Mouse (Mus musculus) forebrain, embryonic 10.5 days (tissue): ENCODE measurements around the gene Snupn. TPM values are rescaled to one million over a fixed set of nuclear protein-coding genes. Genes with fewer than 3 reads are reported as not detected.
A peak's percentile ranks its signal among the peaks of the same experiment; 100 is the strongest.
"Not testable (repeated sequence)": the region's sequence is repeated elsewhere in the genome, so short reads cannot be mapped to it uniquely, and the experiment has no call there.

Source experiments
- DNase-seq: peaks from one replicate; pipeline ENCODE4 v3.0.0-alpha.2; 2017; ENCODE audit warnings: low spot score; ENCODE audit errors: extremely low spot score
- H3K27ac ChIP-seq: fragments of 300-500 bp; sonication (generic); 2 replicates; pipeline ENCODE4 v1.5.1; 2016; ENCODE audit warnings: mild to moderate bottlenecking
- H3K27me3 ChIP-seq: fragments of 300-500 bp; sonication (generic); 2 replicates; pipeline ENCODE4 v1.6.1; 2016; ENCODE audit warnings: mild to moderate bottlenecking; ENCODE audit not compliant: poor library complexity, severe bottlenecking
- H3K36me3 ChIP-seq: fragments of 300-500 bp; sonication (generic); replicated peaks from 2 replicates; pipeline ENCODE4 v1.6.1; 2016; ENCODE audit warnings: mild to moderate bottlenecking, moderate library complexity
- H3K4me1 ChIP-seq: fragments of 300-500 bp; sonication (generic); 2 replicates; pipeline ENCODE4 v1.6.1; 2016
- H3K4me3 ChIP-seq: fragments of 300-500 bp; sonication (generic); 2 replicates; pipeline ENCODE4 v1.5.1; 2016; ENCODE audit warnings: mild to moderate bottlenecking, moderate library complexity
- H3K9me3 ChIP-seq: fragments of 300-500 bp; sonication (generic); 2 replicates; pipeline ENCODE4 v1.6.1; 2016; ENCODE audit warnings: mild to moderate bottlenecking, moderate library complexity
- WGBS: fragments of 180-500 bp; shearing (Covaris S2); methylation state at CpG from one replicate; pipeline ENCODE4 v1.1.7; 2016; 5-methylcytosine and 5-hydroxymethylcytosine counted together
- polyA plus RNA-seq: library from polyadenylated mRNA; unstranded; fragments of >200 nt; fragmentation: Nextera tagmentation; extraction: Ambion mirVana; gene quantifications from 2 replicates; pipeline ENCODE4 v1.2.1, GENCODE M21; 2016

Gene Snupn
- polyA plus RNA-seq, 1 experiment from 2014 or later = 29.3 TPM

DNA sequence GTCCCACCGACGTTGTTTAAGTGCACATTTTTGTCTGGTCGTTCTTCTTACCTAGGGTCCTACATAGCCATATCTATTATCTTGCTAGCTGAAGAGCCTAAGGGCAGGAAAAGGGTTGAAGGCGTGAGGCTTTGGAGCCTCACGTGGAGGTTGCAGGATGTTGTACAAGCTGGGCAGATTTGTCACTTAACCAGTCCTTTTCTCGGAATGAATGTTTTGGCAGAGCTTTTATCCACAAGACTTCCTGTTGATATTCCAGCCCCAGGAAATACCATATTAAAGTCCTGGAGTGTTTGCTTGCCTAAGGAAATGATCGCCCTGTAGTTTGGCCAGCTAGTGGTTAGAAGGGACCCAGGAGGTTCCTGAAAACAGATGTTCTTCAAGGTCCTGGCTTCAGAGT lies 12.3 kb upstream of the Snupn start:
- Histone ChIP-seq H3K27ac (peak overlapping the region; percentile 89; the same call in 1 of the 2 replicates), H3K4me3 (peak overlapping the region; percentile 90), H3K36me3 (peaks cover 20% of the 10 kb centered on the region), H3K27me3 (no peaks in the 10 kb centered on the region), H3K9me3 (no peaks in the 10 kb centered on the region), H3K4me1 (peaks cover 19% of the 10 kb centered on the region)
- 6% methylated on average over 7 of the region's 7 CpGs for WGBS
- no peak for DNase-seq

DNA sequence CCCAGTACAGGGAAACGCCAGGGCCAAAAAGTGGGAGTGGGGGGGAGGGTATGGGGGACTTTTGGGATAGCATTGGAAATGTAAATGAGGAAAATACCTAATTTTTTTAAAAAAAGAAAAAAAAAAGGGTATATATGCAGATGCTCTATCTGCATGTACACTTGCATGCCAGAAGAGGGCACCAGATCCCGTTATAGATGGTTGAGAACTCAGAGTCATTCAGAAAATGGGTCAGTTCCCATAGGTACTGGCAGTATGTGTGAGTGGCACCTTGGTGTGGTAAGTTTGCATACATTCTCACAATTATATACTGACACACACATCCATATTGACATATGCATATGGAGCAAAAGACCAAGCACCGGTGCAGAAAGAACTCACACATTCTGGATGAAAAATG lies 3.2 kb upstream of the Snupn start:
- DNase-seq, H3K4me3 ChIP-seq: not testable (repeated sequence)
- 33% methylated on average over 3 of the region's 3 CpGs for WGBS

DNA sequence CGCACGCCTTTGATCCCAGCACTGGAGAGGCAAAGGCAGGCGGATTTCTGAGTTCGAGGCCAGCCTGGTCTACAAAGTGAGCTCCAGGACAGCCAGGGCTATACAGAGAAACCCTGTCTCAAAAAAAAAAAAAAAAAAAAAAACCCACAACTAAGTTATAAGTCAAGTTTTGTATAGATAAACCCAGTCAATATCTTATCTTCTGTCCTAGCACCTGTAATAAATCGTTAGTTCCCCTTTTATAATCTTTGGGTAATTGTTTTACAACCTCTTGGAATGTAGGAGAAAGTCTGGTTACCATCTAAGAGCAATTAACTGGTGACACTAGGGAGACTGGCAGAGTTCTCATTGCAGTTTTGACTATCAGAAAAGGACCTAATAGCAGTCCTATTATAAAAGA lies 2.0 kb upstream of the Snupn start:
- H3K27ac ChIP-seq, H3K4me3 ChIP-seq, H3K36me3 ChIP-seq, DNase-seq, H3K9me3 ChIP-seq, H3K27me3 ChIP-seq: not testable (repeated sequence)
- peaks cover 16% of the 10 kb centered on the region for H3K4me1 ChIP-seq
- WGBS = 93% methylated on average over 5 of the region's 5 CpGs

More for the DNA sequence above, 3.2 kb upstream of the Snupn start:
- not testable (repeated sequence) for H3K27ac ChIP-seq, H3K27me3 ChIP-seq, H3K36me3 ChIP-seq, H3K9me3 ChIP-seq
- peaks cover 16% of the 10 kb centered on the region for H3K4me1 ChIP-seq

DNA sequence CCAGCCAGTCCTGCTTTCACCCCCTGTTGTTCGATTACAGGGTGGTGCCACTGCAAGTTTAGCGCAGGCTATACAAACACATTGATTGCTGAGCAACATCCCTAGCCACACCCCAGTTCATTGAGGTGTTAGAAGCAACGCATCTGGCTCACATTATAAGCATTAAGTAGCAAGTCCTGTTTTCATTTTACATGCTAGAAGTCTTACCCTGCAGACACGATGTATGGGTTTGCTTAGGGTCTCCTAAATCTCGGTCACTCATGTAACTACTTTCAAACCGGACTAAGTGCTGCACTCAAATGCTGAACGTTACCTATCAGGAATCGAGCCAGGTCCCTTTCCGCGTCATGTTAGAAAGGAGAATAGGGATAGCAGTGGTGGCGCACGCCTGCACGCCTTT lies 911 bp upstream of the Snupn start:
- peak overlapping the region; percentile 92 for H3K27ac ChIP-seq
- 34% methylated on average over 13 of the region's 13 CpGs for WGBS
- H3K4me3 ChIP-seq = peak overlapping the region; percentile 71
- peak; percentile 19 for DNase-seq
- H3K9me3 ChIP-seq = no peaks in the 10 kb centered on the region
- H3K27me3 ChIP-seq = no peaks in the 10 kb centered on the region
- H3K36me3 ChIP-seq = no peaks in the 10 kb centered on the region
- H3K4me1 ChIP-seq = peaks cover 16% of the 10 kb centered on the region

DNA sequence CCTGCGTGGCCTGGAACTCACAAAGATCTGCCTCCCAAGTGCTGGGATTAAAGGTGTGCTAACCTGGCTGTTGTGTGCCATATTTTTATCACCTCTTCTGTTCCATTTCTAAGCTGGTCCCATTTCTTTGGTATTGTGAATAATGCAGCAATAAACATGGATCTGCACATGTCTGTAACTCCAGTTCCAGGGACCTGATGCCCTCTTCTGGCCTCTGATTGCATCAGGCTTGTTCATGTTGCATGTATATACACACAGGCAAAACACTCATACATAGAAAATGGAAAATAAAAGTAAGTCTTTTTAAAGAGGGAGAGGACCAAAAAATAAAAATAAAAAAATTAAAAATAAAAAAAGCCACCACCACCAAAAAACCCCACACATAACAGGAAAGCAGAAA lies 2.9 kb downstream of the Snupn start:
- Histone ChIP-seq H3K27me3 (no peaks in the 10 kb centered on the region), H3K4me3 (no peak overlapping the region), H3K4me1 (peaks cover 16% of the 10 kb centered on the region), H3K9me3 (no peaks in the 10 kb centered on the region), H3K36me3 (peaks cover 19% of the 10 kb centered on the region), H3K27ac (no peak overlapping the region)
- DNase-seq = no peak
- 92% methylated on average over 1 of the region's 1 CpGs for WGBS

DNA sequence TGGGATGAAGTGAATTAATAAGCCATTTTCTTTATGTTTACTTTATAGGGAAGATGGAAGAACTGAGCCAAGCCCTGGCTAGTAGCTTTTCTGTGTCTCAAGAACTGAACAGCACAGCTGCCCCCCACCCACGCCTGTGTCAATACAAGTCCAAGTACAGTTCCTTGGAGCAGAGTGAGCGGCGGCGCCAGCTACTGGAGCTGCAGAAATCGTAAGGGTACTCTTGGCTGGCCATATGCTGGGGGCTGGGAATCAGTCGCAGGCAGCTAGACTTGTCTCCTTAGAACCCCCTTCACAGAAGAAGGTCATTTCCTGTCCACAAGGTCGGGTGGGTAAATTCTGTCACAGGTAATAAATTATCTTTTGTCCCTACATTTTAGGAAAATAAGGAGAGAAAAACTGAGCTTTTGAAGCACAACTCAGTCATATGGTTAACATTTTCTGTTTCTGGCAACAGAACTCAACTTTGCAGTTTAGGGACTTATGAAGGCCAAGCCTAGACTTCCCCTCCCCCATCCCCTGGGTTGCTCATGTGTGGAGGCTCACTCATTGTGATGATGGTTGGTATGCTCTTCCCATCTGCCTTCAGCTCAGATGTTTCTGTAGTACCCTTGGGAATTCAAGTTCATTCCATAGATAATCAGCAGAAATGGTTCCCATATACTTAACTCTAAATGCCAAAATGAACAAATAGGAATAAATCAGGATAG lies 6.4 kb downstream of the Snupn start:
- 90% methylated on average over 7 of the region's 7 CpGs for WGBS
- Histone ChIP-seq H3K4me3 (no peak overlapping the region), H3K27ac (no peak overlapping the region), H3K27me3 (no peaks in the 10 kb centered on the region), H3K9me3 (peaks cover 5% of the 10 kb centered on the region), H3K36me3 (peaks cover 40% of the 10 kb centered on the region), H3K4me1 (no peaks in the 10 kb centered on the region)
- no peak for DNase-seq

DNA sequence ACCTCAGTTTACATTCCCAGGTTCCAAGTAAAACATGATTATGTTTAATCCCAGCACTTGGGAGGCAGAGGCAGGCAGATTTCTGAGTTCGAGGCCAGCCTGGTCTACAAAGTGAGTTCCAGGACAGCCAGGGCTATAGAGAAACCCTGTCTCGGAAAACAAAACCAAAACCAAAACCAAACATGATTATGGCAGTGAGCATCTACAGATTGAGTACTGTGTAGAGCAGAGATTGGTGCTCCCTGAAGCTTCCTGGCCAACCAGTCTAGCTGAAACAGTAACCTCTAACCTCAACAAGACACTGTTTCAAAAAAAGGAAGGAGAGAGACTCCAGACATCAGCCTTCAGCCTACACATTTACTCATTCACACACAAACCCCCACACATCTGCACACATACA lies 8.0 kb downstream of the Snupn start:
- peaks cover 56% of the 10 kb centered on the region for H3K36me3 ChIP-seq
- H3K27ac ChIP-seq = no peak overlapping the region
- no peak overlapping the region for H3K4me3 ChIP-seq

DNA sequence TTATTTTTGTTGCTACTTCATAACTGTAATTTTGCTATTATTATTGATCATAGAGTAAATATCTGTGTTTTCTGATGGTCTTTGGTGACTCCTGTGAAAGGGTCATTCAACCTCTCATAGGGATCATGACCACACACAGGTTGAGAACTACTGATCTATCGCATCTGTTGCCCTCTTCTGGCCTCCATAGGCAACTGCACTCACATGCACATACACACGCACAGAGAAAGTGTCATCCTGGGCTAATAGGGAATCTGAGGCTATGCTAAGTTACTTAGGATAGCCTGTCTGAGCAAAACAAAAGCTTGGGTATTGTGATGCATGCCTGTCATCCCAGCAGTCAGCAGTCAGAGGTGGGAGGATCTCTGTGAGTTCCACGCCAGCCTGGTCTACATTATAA lies 10.9 kb downstream of the Snupn start:
- WGBS = 94% methylated on average over 3 of the region's 3 CpGs
- H3K27ac ChIP-seq = no peak overlapping the region
- no peak overlapping the region for H3K4me3 ChIP-seq
- H3K4me1 ChIP-seq = no peaks in the 10 kb centered on the region
- H3K36me3 ChIP-seq = peaks cover 65% of the 10 kb centered on the region
- H3K9me3 ChIP-seq = peaks cover 5% of the 10 kb centered on the region
- DNase-seq = no peak
- H3K27me3 ChIP-seq = no peaks in the 10 kb centered on the region

More for the DNA sequence above, 8.0 kb downstream of the Snupn start:
- DNase-seq = no peak
- peaks cover 5% of the 10 kb centered on the region for H3K9me3 ChIP-seq
- H3K4me1 ChIP-seq = no peaks in the 10 kb centered on the region
- 97% methylated on average over 2 of the region's 2 CpGs for WGBS
- H3K27me3 ChIP-seq = no peaks in the 10 kb centered on the region

DNA sequence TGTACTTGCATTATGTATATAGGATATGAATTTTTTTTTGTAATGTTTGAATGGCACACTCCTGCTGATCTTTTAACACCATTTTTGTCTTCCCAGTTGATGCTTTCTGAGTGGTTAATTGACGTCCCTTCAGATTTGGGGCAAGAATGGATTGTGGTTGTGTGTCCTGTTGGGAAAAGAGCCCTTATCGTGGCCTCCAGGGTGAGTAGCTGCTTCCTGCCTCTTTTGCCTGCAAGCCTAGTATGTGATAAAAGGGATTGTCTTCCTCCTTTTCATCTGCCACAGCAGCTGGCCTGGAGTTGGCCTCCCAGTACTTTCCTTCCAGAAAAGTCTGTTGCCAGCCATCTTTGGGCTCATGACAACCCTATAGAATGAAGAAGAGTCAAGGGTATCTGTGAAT lies 19.5 kb downstream of the Snupn start:
- DNase-seq = no peak
- Histone ChIP-seq H3K27ac (no peak overlapping the region), H3K4me1 (peaks cover 7% of the 10 kb centered on the region; the same call in 1 of the 2 replicates), H3K27me3 (no peaks in the 10 kb centered on the region), H3K4me3 (no peak overlapping the region), H3K36me3 (peaks cover 42% of the 10 kb centered on the region), H3K9me3 (no peaks in the 10 kb centered on the region)
- 81% methylated on average over 2 of the region's 2 CpGs for WGBS

DNA sequence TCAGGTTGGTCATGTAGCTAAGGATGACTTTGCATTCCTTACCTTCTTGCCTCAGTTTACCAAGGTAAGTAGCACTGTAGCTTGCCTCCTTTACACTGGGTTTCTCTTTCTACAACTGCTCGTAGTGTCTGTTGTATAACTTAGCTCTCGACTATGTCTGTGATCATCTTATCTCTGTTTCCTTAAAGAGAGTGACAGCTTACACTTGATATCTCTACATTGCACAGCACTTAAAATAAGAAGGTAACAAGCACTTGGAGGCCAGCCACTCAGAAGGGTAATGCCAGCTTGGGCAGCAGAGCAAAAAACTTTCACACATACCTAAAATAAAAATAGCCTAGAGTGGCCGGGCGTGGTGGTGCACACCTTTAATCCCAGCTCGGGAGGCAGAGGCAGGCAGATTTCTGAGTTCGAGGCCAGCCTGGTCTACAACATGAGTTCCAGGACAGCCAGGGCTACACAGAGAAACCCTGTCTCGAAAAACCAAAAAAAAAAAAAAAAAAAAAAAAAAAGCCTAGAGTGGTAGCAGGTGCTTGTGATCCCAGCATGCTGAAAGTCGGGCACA lies 23.4 kb downstream of the Snupn start:
- Histone ChIP-seq H3K27ac (no peak overlapping the region), H3K4me1 (no peaks in the 10 kb centered on the region), H3K36me3 (peaks cover 24% of the 10 kb centered on the region), H3K4me3 (no peak overlapping the region), H3K27me3 (no peaks in the 10 kb centered on the region), H3K9me3 (no peaks in the 10 kb centered on the region)
- DNase-seq = no peak
- 94% methylated on average over 8 of the region's 8 CpGs for WGBS

DNA sequence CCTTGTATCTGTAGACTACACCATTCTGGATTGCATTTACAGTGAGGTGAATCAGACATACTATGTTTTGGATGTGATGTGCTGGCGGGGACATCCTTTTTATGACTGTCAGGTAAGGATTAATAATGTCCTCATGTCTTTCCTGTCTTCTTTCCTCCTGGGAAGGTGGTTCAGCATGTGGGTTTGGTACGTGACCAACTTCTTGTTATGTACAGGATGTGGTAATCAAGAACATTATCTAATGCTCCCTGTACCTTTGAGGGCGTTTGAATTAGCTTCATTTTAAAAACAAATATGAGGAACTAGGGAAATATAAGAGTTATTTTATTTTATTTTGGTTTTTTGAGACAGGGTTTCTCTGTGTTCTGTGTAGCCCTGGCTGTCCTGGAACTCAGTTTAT lies 24.5 kb downstream of the Snupn start:
- DNase-seq = no peak
- 89% methylated on average over 3 of the region's 3 CpGs for WGBS
- Histone ChIP-seq H3K4me3 (no peak overlapping the region), H3K9me3 (no peaks in the 10 kb centered on the region), H3K27ac (no peak overlapping the region), H3K4me1 (no peaks in the 10 kb centered on the region), H3K27me3 (no peaks in the 10 kb centered on the region), H3K36me3 (peaks cover 31% of the 10 kb centered on the region)

DNA sequence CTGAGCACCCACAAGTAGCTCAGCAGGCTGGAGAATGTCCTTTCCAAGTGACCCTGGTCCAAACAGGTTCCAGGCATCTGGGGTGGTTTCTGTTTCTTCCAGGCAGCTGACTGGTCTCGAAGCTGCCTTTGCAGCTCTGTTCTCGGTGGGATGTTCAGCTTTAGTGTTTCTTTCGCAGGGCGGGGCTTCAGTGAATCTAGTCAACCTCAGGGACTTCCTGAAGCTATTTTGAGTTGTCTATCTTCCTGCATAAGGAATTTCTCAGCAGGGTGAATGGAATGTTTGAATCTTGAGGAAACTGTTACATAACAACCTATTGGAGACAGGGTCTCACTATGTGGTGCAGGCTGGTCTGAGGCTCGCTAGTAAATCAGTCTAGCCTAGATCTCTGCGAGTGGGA lies 29.5 kb downstream of the Snupn start:
- no peaks in the 10 kb centered on the region for H3K27me3 ChIP-seq
- no peak overlapping the region for H3K27ac ChIP-seq
- H3K4me3 ChIP-seq = no peak overlapping the region
- DNase-seq = no peak
- 92% methylated on average over 6 of the region's 6 CpGs for WGBS
- H3K36me3 ChIP-seq = peaks cover 35% of the 10 kb centered on the region
- no peaks in the 10 kb centered on the region for H3K9me3 ChIP-seq
- H3K4me1 ChIP-seq = no peaks in the 10 kb centered on the region

DNA sequence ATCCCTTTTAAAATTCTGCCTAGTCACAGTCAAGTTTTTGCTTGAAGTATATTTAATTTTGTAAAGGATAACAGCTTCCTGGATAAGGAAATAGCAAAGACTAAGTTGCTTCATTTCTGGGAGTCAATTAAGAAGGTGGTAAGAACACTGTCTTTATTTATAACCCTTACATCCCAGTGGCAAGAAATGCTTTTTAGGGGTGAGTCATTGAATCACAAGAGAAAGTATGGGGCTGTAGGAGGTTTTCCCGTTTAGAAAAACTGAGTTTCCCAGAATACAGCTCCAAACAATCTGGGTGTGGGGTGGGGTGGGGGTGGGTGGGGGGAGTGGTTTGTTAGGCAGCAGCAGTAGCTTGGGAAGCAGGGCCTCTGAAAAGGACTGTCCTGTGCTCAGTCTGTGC lies 30.8 kb downstream of the Snupn start:
- H3K4me3 ChIP-seq = no peak overlapping the region
- WGBS = 100% methylated on average over 1 of the region's 1 CpGs

More for the DNA sequence above, 30.8 kb downstream of the Snupn start:
- no peaks in the 10 kb centered on the region for H3K4me1 ChIP-seq
- no peak for DNase-seq
- no peak overlapping the region for H3K27ac ChIP-seq
- no peaks in the 10 kb centered on the region for H3K27me3 ChIP-seq
- H3K36me3 ChIP-seq = peaks cover 35% of the 10 kb centered on the region
- H3K9me3 ChIP-seq = no peaks in the 10 kb centered on the region
